Mouse (Mus musculus) kidney, postnatal 14 days (tissue): Measurements from ENCODE around the gene Dusp8.
A peak's percentile ranks its signal among the peaks of the same experiment; 100 is the strongest.

Experiments
- DNase-seq: peaks from one replicate; pipeline ENCODE4 v3.0.0; 2022; ENCODE audit warnings: mixed read lengths

Gene Dusp8

GRCm38 (mm10) chr7:142084820-142085219 lies 10.8 kb downstream of the Dusp8 start:
- peak; percentile 69 for DNase-seq

GRCm38 (mm10) chr7:142084395-142084794 lies 11.2 kb downstream of the Dusp8 start:
- DNase-seq = no peak

DNA sequence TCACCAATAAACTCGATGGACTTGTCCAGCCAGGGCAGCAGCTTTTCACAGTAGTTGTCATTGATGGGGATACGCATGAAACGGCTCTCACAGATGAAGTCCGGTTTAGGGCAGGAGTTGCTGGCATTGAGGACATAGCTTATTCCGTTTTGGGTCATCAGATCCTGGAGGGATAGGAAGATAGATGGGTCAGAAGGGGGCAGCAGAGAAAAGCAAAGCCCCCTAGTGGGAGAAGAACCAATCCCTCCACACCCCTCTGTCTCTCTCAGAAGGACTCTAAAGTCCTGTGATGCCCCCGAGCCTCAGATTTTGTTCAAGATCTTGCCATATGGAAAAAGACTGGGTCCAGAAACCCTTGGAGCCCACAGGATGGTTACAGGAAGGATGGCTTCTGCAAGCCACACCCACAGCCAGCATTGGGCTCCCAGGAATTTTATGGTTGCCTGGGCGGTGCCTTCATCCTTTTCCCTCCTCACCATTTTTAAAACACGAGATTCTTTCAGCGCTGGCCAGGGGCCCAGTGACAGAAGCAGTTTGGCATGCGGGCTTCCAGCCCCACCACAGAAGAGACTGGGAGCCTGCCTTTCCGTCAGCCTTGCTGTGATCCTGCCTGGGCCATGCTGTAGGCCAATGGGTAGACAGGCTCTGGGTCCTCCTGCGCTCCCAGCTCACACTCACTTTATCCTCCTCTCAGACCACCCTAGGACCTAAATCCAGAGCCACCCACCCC lies 11.9 kb downstream of the Dusp8 start:
- peak; percentile 35 for DNase-seq

DNA sequence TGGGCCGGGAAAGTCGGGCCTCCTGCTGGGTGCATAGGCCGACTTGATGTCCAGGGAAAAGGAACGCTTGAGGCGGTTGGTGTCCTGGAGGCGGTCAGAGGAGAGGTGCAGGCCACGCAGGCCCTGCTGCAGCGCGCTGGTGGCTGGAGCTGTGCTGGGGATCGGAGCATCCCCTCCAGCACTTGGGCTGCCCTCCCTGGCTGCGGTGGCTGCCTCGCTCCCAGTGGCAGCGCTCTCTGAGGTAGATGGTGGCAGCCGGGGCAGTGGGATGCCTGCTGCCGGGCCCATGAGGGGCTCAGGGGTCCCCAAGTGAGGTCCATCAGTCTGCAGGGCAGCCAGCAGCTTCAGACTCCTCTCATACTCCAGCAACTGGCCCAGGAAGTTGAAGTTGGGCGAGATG lies 13.0 kb downstream of the Dusp8 start:
- no peak for DNase-seq

- no peak for DNase-seq
Observed at GRCm38 (mm10) chr7:142082179-142082578, 13.5 kb downstream of the Dusp8 start.

- DNase-seq = no peak
Observed at GRCm38 (mm10) chr7:142081736-142082135, 13.9 kb downstream of the Dusp8 start.

GRCm38 (mm10) chr7:142080876-142081275 lies 14.8 kb downstream of the Dusp8 start:
- DNase-seq = no peak

DNA sequence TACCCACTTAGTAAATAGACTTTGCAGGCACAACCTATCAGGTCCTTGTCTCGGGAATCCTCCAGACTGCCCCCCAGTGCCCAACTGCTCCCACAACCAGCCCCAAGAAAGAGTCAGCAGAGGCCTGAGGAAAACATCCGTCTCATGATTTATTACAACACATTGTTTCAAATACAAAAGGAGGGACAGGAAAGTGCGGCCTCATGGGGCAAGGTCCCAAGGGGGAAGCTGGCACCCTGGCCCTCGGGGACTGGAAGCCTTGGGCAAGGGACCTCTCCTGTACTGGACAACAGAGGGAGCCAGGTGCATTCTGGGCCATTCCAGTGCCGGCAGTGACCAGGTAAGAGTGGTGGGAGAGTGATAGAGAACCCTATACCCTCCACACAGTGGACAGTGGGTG lies 16.3 kb downstream of the Dusp8 start:
- no peak for DNase-seq

- no peak for DNase-seq
Observed at GRCm38 (mm10) chr7:142077138-142077537, 18.5 kb downstream of the Dusp8 start.

DNA sequence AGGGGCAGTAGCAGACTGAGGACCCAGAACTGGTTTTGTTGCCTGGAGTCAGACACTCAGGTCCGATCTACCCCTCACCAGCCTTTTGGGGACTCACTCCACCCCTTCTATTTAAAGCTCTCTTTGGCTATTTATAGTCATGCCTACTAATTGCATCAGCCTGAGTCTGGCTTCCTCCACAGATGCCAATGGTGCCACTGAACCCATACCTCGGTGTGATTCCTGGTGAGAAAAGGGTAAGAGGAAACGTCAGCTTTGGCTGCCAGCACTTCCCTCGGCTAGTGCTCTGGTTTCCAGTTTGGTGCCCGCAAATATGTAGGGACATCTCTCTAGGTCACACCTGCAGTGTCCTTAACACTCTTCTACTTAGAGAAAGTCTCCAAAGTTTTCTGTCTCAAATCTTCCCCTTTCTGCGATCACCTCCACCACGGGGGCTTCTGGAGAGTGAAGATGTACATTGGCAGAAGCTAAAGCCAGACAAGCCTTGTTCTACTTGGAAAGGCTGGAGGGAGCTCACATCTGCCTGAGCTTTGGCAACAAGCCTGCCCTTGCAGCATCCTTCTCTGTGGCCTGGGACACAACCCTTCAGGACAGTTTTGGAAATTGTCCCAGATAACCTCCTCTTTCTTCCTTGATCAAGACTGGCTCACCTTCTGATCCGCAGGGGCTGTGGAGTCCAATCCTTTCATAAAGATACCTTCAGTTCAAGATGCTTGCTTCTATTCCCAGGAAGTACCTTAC lies 21.3 kb downstream of the Dusp8 start:
- no peak for DNase-seq

- no peak for DNase-seq
Observed at GRCm38 (mm10) chr7:142071717-142072116, 23.9 kb downstream of the Dusp8 start.

GRCm38 (mm10) chr7:142071212-142071578 lies 24.4 kb downstream of the Dusp8 start:
- no peak for DNase-seq

- peak; percentile 77 for DNase-seq
Observed at GRCm38 (mm10) chr7:142070458-142071211, 25.0 kb downstream of the Dusp8 start.

DNA sequence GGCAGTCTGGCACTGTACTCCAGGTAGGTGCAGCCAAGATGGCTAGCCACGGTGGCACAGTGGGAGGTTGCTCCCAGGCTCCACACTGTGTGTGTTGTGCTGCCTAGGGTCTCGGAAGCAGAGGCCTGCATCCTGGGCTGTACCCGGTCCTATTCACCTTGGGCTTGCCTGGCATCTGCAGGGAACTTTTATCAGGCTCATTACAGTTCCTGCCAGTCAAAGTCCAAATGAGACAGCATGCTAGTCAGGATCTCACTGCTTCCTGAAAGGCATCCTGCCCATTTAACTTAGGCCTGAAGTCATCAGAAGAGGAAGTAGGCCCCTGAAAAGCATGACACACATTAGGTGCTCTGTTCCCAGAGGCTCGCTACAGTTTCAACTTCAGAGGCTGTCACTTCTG lies 27.2 kb downstream of the Dusp8 start:
- DNase-seq = no peak

- DNase-seq = peak; percentile 94
Observed at GRCm38 (mm10) chr7:142060931-142061565, 34.6 kb downstream of the Dusp8 start, which contains the start of gene Mob2. Mob2 (minus strand) TSS chr7:142061065.

DNA sequence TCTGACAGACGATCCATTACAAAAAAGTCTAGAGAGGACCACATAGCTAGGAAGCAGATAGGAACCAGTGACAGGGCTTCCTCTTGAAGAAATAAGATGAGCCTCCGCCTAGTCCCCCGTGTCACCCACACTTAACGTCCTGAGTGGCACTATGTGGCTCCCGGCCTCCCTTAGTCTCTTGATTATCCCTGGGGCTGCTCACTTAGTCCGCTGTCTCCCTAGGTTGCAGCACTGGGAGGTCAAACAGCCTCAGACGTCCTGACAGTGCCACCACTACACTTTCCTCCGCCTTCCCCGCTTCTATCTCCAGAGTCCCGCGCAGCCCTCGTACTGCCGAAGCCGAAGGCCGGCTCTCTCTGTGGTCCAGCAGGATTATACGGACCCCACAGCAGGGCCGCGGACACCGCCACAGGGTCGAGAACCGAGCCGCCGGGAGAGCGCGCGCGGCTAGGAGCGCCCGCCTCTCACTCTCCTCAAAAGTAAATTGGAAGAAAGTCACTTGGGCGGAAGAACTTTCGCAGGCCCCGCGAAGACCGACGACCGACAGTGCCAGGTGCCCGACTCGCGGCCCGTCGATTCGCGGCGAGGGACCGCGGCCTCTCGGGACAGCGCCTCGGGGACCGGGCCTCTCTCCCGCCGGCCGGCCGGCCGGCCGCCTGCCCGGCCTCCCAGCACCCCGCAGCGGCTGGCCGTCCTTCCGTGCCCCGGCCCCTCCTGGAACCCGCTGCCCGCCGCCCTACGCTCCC lies 35.3 kb downstream of the Dusp8 start:
- no peak for DNase-seq

- no peak for DNase-seq
Observed at GRCm38 (mm10) chr7:142059024-142059423, 36.6 kb downstream of the Dusp8 start.

DNA sequence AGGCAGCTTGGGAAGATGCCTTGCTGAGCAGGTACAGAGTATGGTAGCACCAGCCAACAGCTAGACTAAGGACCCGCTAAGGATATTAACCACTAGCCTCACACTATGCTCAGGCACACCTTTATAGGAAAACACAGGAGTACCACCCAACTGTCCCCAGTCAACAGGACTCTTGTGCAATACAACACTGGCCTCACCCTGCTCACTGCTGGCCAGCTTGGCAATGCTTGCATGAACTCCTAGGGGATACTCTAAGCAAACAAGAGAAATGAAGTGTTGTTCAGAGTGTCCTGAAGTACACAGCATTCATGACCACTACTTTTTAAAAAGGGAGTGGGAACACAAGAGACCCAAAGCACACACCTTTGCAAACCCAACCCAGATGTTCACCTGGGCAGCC lies 38.5 kb downstream of the Dusp8 start:
- DNase-seq = no peak

DNA sequence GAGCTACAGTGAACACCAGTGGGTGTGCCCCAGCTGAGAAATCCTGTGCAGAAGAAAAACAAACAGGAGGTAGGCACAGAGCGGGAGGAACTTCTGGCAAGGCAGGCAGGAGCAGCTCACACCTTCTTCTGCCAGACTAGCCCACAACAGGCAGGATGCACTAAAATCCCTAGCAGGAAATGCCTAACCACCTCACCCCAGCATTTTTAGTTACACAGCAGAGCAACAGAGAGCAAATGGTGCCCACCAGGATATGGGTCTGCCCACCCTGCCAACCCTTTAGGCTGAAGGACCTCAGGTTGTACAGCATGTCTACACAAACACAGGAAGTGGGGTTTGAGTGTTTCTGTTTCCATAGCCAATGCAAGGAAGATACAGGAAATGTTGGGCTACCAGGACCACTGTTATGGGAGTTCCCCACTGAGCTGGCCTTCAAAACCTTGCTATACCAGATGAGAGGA lies 39.0 kb downstream of the Dusp8 start:
- peak; percentile 21 for DNase-seq

- DNase-seq = no peak
Observed at GRCm38 (mm10) chr7:142055431-142055830, 40.2 kb downstream of the Dusp8 start.

DNA sequence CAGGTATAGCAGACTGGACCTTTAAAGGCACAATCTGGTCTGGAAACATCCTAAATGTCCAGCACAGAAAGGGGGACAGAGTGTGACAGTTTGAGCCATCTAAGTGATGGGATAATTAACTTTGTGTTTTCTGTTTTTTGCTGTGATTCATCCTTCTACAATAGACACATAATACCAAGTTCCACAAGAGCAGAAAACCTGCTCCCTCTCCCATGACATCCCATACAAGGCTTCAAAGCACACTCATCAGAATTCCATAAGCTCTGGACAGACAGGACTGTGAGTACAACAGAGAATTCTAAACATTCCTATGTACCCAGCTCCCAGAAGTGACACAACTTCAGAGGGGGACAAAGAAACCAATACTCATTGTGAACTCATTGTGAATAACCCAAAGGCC lies 45.1 kb downstream of the Dusp8 start:
- DNase-seq = no peak

DNA sequence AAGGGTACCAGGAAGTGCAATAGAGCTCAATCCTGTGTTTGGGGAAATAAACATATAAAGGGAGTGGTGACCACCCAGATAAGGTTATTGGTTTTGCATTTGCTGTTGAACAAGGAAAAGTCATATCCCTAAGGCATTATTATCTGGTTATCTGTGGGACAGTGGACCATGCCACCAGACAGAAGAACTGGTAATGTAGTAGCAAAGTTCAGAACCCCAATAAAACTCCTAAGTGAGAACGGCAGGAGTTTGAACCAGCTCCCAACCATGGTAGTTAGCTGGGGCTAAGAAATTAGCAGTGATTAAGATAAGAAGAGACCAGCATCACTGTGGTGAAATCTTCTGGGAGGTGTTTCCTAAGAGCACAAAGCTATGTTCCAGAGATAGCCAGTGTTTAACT lies 49.7 kb downstream of the Dusp8 start:
- no peak for DNase-seq
